Mouse (Mus musculus) gastrocnemius, postnatal 10 days (tissue): Measurements from ENCODE around the gene Desi2. TPM values are rescaled to one million over a fixed set of nuclear protein-coding genes. Genes with fewer than 3 reads are reported as not detected.
"Not testable (repeated sequence)": the region's sequence is repeated elsewhere in the genome, so short reads cannot be mapped to it uniquely, and the experiment has no call there.

Experiments
- DNase-seq: peaks from one replicate; pipeline ENCODE4 v3.0.0; 2021; ENCODE audit warnings: mixed read lengths
- long read RNA-seq, 2 experiments: library from polyadenylated mRNA; stranded (forward); transcript quantifications; one replicate each; pipeline ENCODE4 v2.0.0; 2021
- total RNA-seq, 2 experiments: library from RNA; stranded (reverse); gene quantifications; 2 replicates each; pipeline ENCODE4 v1.2.3; 2021

The Desi2 gene
- total RNA-seq: 10 to 100 TPM; 29.3 to 32.0 TPM
- long read RNA-seq, experiment 1, full-length matches to known transcripts: 65 of 78 reads
- long read RNA-seq, experiment 1, partial matches to known transcripts: 0 of 78 reads
- long read RNA-seq, experiment 1, other reads (novel, unspliced or antisense): 13 of 78 reads
- long read RNA-seq, experiment 2, full-length matches to known transcripts: 52 of 63 reads
- long read RNA-seq, experiment 2, partial matches to known transcripts: 2 of 63 reads
- long read RNA-seq, experiment 2, other reads (novel, unspliced or antisense): 9 of 63 reads

- peak; percentile 85 for DNase-seq
These were observed at the start of gene Desi2 for GRCm38 (mm10) chr1:178187216-178187791. Gene Desi2 (plus strand): TSS chr1:178187417.

- DNase-seq: not testable (repeated sequence)
These were observed 40.7 kb upstream of the Desi2 start for GRCm38 (mm10) chr1:178146513-178146912.

GRCm38 (mm10) chr1:178146915-178147314, 40.3 kb upstream of the Desi2 start:
- not testable (repeated sequence) for DNase-seq

- DNase-seq: no peak
These were observed 5.0 kb upstream of the Desi2 start for GRCm38 (mm10) chr1:178182251-178182650.

GRCm38 (mm10) chr1:178185591-178185990, 1.6 kb upstream of the Desi2 start:
- no peak for DNase-seq

GRCm38 (mm10) chr1:178187810-178188209, 593 bp downstream of the Desi2 start:
- DNase-seq: not testable (repeated sequence)

GRCm38 (mm10) chr1:178188386-178188785, 1.2 kb downstream of the Desi2 start:
- DNase-seq: no peak

GRCm38 (mm10) chr1:178205701-178206325, 18.6 kb downstream of the Desi2 start:
- no peak for DNase-seq

GRCm38 (mm10) chr1:178207856-178208255, 20.6 kb downstream of the Desi2 start:
- DNase-seq: not testable (repeated sequence)

GRCm38 (mm10) chr1:178209966-178210365, 22.7 kb downstream of the Desi2 start:
- DNase-seq: no peak

- no peak for DNase-seq
These were observed 29.9 kb downstream of the Desi2 start for GRCm38 (mm10) chr1:178217157-178217556.

- DNase-seq: no peak
These were observed 31.1 kb downstream of the Desi2 start for GRCm38 (mm10) chr1:178218305-178218704.

GRCm38 (mm10) chr1:178219166-178220077, 32.2 kb downstream of the Desi2 start:
- DNase-seq: no peak

- DNase-seq: not testable (repeated sequence)
These were observed 41.7 kb downstream of the Desi2 start for GRCm38 (mm10) chr1:178228888-178229287.

- DNase-seq: no peak
These were observed 46.9 kb downstream of the Desi2 start for GRCm38 (mm10) chr1:178234109-178234508.

GRCm38 (mm10) chr1:178235919-178236466, 48.8 kb downstream of the Desi2 start:
- no peak for DNase-seq

- DNase-seq: no peak
These were observed 51.5 kb downstream of the Desi2 start for GRCm38 (mm10) chr1:178238676-178239075.

- no peak for DNase-seq
These were observed 54.8 kb downstream of the Desi2 start for GRCm38 (mm10) chr1:178241884-178242508.

GRCm38 (mm10) chr1:178248107-178248820, 61.0 kb downstream of the Desi2 start:
- no peak for DNase-seq

- DNase-seq: no peak
These were observed 67.4 kb downstream of the Desi2 start for GRCm38 (mm10) chr1:178254598-178254997.

GRCm38 (mm10) chr1:178256351-178256750, 69.1 kb downstream of the Desi2 start:
- no peak for DNase-seq
